15 mouse cellular contexts compared by ENCODE assay signal in the genomic region with DNA sequence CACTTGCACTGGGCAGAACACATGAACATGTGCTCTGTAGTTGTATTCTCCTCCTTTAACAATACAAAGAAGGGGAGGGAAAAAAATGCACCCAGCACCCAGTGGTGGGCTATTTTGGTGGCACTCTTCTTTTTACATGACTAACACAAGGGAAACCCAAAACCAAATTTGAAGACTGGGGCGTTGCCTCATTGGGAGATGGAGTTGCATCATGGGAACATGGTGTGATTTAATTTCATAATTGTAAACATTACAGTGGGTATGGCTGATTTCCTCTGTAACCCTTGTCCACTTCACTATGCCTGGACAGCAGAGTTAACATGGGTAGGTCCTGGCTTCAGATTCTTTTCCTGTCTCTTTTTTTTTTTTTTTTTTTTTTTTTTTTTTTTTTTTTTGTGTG.
"Had no signal": no experiment of that assay in that cellular context is flagged by ENCODE, and none has a peak within 500 bp of the region (broad histone marks: within the 10 kb centered on the region; RNA-seq: fewer than 3 reads in every experiment).

No protein-coding gene starts in this region.

- H3K36me3 ChIP-seq: intestine, embryonic 15.5 days; limb, embryonic 12.5 days; liver, embryonic 12.5 days; midbrain, embryonic 15.5 days; neural tube, embryonic 13.5 days had no signal

- H3K4me2 ChIP-seq: midbrain, embryonic 11.5 days; midbrain, embryonic 15.5 days; neural tube, embryonic 13.5 days had no signal

- H3K27ac ChIP-seq: intestine, embryonic 15.5 days; limb, embryonic 12.5 days; liver, embryonic 12.5 days; macrophage; midbrain, embryonic 15.5 days; neural tube, embryonic 13.5 days had no signal

- H3K9me3 ChIP-seq: intestine, embryonic 15.5 days; limb, embryonic 12.5 days; liver, embryonic 12.5 days; megakaryocyte, embryonic 14.5 days; midbrain, embryonic 15.5 days; neural tube, embryonic 13.5 days had no signal

- H3K9ac ChIP-seq: intestine, embryonic 15.5 days; limb, embryonic 12.5 days; liver, embryonic 12.5 days; midbrain, embryonic 15.5 days; neural tube, embryonic 13.5 days had no signal

- ATAC-seq: intestine, embryonic 15.5 days; liver, embryonic 12.5 days; midbrain, embryonic 15.5 days had no signal

- H3K4me3 ChIP-seq: intestine, embryonic 15.5 days; limb, embryonic 12.5 days; liver, embryonic 12.5 days; megakaryocyte, embryonic 14.5 days; midbrain, embryonic 15.5 days; neural tube, embryonic 13.5 days had no signal

- DNase-seq: kidney, adult 8-10 months; kidney, postnatal 25 days; retina, postnatal 1 day; right cerebral cortex, postnatal 4 days; spleen, adult 18-20 months; thymus, adult 18-20 months; thymus, postnatal 25 days had no signal
